Mouse (Mus musculus) kidney, adult 11 months (tissue): Measurements from ENCODE around the gene Ppt2.

Experiments
- DNase-seq: peaks from one replicate; pipeline ENCODE4 v3.0.0; 2022

Ppt2 gene

DNA sequence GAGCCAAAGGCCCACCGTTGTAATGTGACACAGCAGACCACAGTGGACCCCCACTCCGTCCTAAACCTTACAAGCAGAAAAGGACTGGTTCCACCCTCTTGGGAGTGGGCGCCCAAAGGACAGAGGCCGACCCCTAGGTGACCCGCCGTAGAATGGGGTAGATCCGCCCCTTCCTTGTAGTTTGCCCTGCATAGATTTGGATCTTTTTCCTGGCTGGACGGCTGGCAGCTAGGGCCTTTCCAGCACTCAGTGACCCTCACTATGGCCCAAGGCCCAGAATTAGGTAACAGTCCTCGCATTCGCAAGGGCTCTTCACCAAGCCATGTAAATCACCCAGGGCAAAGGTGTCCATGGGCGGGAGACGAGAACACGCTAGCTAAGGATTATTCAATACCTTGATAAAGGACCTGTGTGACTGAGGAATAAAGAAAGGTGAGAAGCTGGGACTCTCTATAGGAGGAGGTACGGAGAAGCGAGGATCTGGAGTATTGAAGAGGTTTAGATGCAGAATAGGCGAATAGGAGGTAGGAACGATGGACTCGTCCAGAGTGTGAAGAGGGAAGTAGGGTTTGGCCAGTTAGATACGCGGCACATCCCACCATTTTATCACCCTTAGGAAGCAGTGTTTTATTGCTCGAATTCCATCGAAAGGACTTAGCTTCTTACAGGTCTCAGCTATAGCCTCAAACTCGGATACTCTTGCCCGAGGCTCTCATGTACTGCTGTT lies 23.6 kb downstream of the Ppt2 start:
- DNase-seq = peak; percentile 91

DNA sequence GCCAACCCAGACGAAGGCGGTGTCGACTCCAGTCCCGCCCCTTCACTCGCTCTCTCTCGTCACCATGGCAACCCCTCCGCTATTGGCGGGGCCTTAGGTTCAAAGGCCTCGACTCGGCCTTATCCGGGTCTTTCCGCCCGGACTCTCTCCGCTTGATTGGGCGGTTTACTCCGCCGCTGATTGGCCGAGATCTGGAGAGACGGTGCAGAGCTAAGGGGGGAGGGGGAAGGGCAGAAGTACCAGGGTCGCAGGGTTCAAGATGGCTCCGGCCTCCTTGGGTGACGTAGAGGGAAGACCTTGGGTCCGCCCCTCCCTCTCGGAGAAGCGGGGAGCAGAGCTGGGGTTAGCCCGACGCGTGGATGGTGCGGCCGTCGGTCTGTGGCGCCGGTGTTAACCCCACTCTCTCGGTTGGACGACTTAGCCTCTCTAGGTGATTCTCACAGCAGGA lies 24.2 kb downstream of the Ppt2 start, which contains the start of gene Agpat1:
Agpat1 (plus strand) TSS at position 202 of the 448 bp plus-strand sequence.
- peak; percentile 100 for DNase-seq

DNA sequence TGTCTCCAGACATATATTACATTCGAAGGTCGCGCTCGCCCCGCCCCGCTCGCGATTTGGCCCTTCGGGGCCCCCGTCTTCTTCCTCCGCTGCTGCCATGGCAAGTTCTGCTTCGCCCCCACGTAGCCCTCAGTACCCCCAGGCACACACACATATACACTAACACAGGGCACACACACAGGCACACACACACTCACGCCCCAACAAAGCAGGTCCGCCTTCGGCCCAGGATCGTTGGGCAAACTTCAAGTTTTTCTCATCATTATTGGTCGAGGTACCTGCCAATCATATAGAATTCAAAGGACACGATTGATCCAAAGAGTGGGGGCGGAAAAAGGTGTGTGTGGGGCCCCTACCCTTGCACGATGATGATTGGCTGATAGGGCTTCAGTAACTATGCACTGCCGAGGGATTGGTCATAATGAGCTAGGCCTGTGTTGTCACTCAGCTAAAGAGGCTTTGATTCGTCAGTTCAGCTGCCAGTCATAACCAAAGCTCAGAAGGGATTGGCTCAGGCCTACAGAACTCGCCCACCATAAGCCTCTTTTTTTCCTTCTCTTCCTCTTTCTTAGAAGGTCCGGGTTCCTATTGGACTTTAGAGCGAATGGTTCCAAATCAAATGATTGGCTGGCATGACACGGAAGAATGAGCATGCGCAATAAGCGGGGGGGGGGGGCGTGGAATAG lies 24.8 kb downstream of the Ppt2 start, which contains the start of gene Rnf5:
Rnf5 (minus strand) TSS at position 316 of the 686 bp plus-strand sequence.
- DNase-seq = peak; percentile 100

DNA sequence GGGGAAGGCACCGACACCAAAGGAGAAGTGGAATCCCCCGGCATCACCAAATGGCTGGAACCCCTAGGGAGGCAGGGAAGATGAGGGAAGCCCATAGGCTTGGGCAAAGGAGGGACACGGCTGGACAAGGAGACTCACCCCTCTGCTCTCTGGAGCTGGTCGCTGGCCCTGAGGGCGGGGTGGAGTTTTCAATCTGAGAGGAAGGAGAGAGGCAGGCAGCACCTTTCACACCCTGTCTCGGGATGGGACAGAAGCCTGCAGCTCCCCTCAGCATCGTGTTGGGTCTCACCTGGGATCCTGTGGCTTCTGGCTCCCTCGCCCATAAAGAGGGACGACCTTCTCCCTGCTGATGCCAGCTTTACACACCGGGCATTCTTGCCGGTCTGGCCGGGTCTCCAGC lies 26.5 kb downstream of the Ppt2 start:
- peak; percentile 20 for DNase-seq

DNA sequence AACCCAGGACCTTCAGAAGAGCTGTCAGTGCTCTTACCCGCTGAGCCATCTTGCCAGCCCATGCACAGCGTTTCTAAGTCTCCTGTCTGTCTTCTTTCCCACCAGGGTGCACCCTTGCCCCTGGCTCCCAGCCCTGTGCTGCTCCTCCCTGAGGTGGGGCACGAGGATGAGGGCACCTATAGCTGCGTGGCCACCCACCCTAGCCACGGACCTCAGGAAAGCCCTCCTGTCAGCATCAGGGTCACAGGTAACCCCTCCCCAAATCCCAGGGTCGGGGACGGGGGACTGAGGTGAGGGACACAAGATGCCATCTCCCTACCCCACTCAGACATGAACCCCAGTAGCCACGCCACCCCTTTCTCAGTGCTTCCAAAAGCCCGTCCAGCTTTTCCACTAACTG lies 28.4 kb downstream of the Ppt2 start:
- peak; percentile 8 for DNase-seq

DNA sequence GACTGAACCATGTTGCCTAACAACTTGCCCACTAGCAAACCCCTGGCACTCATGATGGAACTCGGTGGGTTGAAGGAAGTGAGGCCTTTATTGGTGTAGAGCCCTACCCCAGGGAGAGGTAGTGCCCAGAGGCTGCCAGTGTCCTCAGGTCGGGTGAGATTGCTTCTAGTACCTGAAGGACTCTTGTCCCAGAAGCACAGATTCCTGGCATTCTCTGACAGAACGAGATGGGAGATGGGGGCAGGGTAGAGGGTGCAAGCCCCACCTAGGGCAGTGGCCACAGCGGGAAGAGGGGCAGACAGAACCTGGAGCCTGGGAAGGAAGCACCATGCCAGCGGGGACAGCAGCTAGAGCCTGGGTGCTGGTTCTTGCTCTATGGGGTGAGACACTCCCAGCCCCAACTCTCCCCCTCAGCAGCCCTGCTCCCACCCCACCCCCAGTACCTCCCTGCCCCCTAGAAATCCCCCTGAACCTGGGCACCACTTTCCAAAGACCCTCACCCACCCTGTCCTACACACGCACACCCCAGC lies 30.7 kb downstream of the Ppt2 start, which contains the start of gene Ager:
Ager (plus strand) TSS at position 297 of the 530 bp plus-strand sequence.
- DNase-seq = no peak

DNA sequence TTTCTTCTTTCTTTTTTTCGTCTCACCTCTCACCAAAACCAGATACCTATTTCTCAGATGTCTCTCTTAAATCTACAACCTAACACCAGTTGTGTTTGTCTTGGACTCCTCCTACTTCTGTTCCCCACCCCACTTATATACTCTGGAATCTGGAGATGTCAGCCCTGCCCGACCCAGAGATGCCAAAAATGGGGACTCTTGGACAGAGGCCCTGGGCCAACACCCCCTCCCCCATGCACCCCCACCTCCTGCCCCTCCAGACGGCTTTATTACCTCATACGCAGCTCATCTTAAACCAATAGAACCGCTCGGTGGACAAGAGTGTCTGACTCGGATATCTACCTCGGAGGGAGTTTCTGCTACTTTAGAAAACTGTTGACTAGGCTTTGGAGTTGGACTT lies 32.2 kb downstream of the Ppt2 start:
- no peak for DNase-seq

DNA sequence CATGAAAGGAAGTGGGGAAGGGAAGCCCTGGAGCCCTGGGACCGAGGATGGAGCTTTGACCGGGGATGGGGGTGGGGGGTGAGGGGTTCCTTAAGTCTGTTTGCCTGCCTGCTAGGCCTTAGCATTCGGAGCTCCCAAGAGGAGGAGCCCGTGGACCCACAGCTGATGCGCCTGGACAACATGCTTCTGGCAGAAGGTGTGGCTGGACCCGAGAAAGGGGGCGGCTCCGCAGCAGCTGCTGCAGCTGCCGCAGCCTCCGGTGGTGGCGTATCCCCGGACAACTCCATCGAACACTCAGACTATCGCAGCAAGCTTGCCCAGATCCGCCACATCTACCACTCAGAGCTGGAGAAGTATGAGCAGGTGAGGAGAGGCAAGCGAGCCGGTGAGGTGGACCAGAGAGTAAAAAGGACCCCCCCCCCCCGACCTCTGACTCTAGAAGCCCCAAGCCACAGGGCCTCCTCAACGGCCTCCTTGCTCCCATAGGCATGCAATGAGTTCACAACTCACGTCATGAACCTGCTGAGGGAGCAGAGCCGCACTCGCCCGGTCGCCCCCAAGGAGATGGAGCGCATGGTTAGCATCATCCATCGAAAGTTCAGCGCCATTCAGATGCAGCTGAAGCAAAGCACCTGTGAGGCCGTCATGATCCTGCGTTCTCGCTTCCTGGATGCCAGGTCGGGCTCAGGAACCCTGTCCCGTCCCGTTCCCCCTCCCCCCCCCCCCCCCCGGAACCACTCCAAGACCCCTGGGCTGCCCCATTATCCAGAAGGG lies 34.4 kb downstream of the Ppt2 start:
- peak; percentile 15 for DNase-seq

DNA sequence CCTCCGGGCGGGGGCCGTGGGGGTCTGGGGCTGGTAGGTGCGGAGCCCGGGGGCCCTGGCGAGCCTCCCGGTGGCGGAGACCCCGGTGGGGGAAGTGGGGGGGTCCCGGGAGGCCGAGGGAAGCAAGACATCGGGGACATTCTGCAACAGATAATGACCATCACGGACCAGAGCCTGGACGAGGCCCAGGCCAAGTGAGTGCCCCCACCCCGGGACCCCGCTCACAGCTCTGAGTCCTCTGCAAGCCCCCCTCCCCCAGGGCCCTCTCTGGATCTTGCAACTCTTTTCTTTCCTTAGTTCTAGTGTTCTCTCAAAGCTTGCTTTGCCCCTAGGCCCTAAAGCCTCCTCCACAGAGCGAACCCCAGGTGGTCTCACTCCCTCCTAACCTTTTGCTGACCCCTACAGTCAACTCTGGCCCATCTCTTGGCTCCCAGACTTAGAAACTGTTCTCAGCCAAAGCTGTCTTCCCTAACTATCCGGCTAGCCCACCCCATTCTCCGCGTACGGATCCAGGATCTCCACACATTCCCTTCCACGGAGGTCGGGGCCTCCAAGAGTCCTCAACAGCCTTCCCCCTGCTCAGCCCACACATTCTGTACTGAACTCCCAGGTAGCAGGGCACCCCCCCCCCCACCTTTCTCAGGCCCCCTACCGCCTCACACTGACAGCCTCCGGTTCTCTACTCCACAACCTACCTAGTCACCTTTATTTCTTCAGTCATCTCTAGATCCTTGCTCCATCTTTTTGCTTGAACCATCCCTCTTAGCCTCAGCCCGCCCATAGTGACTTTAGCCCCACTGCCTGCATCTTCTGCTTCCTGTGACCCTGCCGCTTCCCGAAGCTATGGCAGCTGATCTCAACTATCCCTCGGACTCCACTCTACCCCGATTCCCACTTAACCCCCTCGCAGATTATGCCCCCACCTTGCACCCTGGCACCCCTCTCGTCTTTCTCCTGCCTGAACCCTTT lies 35.4 kb downstream of the Ppt2 start:
- DNase-seq = peak; percentile 49

DNA sequence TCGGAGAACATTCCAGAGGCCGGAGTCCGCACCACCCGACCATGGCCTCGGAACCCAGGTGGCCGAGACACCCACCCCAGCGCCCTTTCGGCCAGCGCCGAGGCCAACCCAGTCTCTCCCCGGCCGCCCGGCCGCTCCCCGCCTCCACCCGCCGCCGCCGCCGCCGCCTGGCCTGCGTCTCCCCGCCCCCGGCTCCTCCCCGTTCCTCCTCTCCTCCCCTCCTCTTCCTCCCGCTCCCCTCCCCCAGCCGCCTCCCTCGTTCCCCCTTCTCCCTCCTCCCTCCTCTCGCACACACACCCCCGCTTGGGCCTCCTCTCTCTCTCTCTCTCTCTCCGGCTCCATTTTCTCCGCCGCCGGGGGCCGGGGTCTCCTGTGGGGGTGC lies 36.3 kb downstream of the Ppt2 start:
- DNase-seq = peak; percentile 70

DNA sequence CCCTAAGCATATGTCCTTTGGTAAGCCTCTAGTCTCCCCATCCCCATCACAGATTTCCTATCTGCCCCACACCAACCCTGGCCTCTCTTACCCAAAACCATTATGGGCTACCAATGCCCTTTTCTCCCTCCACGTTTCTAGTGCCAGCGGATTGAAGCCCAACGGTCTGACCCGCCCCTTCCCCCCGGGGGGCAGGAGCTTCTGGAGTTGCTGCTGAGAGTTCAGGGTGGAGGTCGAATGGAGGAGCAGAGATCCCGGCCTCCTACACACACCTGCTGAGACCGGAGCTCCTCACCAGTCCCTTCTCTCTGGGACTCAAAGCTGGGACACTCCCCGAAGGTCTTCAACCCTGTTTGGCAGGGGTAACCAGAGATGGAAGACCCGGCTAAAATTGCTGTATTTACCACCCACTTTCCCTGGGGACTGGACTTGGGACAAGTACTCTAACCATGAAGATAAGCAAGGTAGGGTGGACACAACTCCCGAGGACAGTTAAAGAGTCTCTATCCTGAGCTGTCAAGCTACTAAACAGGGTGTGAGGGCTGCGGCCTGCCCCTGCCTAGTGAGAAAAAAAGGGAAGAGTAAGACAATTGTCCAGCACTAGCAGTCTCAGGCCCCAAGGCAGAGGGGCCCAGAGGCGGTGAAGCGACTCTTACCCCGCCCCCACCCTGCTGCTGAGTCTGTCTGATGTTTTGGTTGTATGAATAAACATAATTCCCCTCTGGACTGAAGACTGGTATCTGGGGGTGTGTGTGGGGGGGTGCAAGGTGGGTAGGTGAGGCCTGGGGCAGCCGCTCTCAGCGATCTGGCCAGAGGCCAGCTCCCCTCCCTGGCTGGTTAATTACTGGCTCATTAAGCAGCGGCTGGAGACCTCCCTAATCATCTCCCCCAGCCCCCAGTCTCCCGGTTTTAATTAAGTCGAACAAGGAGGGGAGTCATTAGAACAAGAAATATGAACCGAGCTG lies 37.0 kb downstream of the Ppt2 start, which contains the start of gene Pbx2:
Pbx2 (plus strand) TSS at position 238 of the 965 bp plus-strand sequence.
- DNase-seq = peak; percentile 36

DNA sequence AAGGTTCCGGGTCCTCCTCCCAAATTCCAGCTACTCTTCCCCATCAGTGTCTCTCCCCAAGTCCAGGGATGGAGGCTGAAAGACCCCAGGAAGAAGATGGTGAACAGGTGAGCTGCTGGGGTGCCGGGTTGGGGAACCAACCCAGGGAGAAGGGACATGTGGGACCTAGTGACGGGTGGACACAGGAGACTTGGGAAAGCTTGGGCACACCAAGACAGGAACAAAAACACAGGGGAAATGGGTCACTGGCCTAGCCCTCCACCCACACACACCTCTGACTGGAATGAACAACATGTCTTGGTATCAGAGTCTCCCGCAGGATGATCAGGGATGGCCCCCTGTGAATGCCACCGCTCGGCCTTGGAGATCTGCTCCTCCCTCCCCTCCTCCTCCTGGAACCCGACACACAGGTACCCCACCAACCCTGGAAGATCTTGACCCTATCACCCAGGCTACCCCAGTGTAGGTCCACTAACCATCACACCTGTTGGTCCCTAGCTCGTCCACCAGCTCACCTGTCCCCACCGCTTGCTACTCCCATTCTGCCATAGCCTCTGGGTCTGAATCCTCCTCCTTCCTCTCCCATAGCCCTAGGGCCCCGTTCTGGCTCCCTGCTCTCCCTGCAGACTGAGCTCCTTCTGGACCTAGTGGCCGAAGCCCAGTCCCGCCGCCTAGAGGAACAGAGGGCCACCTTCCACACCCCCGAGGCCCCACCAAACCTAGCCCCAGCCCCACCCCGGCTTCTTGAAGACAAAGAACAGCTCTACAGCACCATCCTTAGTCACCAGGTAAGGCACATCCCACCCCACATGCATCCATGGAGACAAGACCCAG lies 37.9 kb downstream of the Ppt2 start:
- peak; percentile 26 for DNase-seq

DNA sequence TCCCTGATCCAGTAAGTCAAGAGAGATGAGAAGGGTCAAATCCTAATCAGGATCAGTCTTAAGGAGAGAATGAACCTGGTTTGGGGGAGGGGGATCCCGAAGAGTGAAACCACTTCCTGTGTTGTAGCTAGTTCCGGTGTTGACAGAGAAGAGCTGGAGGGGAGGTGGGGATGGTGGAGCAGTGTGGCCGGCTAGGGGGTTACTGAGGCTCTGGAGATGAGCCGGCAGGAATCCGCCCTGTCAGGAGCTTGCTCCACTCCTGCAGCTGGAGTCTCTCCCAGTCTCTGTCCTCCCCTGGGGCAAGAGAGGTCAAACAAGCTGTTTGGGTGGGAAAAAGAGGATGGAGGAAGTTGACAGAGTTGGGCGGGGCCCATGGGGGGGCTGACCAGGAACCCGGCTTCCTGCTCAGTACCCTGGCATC lies 38.6 kb downstream of the Ppt2 start, which contains the start of gene Gpsm3:
Gpsm3 (plus strand) TSS at position 126 of the 421 bp plus-strand sequence.
- peak; percentile 51 for DNase-seq

DNA sequence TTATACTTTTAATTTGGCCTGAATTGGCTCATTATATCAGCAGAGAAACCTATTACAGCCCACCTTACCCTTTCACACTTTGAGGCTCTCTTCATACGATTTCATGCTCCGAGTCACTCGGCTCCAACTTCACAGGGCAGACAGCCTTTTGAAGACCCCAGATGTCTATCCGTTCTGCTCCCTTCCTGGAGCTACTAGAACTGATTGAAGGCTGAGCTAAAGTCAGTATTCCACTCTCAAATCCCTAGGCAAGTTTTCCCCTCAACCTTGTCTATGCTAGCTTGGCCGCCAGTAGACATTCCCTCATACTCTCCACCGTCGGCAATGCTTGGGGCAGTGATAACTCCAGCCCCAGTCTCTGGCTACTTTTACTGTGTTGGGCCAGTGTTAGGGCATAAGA lies 39.1 kb downstream of the Ppt2 start:
- no peak for DNase-seq

DNA sequence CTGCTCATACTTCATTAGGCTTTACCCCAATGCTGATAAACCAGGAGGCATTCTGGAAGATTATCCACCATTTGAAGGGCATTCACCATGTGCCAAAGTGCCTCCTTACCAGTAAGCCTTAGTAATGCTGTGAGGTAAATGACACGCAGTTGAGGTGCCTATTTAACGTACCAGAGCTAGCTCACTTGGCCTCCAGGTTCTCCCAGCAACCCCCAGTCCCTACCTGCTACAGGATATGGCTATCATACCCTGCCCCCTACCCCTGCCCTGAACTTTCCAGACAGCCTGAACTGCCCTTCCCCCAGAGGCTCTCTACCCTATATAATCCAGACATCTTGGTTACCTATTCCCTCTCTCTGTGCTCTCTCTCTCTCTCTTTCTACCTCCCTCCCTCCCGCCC lies 39.5 kb downstream of the Ppt2 start:
- DNase-seq = peak; percentile 20

DNA sequence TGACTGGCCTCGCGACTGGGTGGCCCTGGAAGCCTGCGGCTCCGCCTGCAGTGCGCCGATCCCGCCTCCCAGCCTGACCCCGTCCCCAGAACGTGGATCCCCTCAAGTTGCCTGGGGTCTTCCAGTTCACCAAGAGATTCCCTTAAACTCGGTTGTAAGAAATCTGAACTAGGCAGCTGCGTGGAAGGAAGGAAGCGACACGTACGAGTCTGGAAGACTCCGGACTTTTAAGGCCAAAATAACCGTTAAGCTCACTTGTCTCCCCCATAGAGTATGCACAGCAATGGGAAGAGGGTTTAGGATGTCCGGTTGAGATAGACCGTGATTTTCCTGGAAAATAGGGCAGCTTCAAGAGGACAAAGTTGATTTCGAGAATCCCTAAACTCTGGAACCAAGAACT lies 40.5 kb downstream of the Ppt2 start:
- DNase-seq = no peak

DNA sequence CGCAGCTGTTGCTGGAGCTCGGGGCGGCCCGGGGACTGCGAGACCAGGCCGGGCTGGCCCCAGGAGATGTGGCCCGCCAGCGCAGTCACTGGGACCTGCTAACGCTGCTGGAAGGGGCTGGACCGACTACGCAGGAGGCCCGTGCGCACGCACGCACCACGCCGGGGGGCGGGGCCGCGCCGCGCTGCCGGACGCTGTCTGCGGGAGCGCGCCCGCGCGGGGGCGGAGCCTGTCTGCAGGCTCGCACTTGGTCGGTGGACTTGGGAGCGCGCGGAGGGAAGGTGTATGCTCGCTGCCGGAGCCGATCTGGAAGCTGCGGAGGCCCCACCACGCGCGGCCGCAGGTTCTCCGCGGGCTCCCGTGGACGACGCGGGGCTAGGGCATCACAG lies 40.9 kb downstream of the Ppt2 start:
- DNase-seq = peak; percentile 97

DNA sequence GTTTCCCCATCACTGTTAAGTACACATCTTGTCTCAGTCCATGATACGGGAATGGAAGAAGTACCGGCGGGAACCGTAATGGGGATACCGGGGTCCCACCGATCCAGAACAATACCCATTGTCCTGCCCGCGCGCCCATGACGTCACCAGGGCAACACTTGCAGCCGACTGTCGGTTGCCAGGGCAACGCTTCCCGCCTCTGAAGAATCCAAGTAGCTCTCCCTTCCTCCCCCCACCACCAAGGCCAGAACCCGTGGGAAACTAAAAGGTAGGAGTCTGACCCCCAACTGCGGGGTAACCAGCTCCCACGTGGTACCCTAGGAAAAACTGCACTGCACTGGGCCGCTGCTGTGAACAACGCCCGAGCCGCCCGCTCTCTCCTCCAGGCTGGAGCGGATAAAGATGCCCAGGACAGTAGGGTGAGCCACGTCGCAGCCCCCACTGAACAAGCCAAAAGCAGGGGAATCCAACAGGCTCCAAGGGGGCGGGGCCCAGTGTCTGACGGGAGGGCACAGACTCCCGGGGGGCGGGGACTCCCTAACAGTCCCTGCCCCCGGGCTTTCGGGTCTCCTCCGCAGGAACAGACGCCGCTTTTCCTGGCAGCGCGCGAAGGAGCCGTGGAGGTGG lies 41.4 kb downstream of the Ppt2 start:
- peak; percentile 81 for DNase-seq
